Mouse (Mus musculus) MEL (cell line): ENCODE results near the gene Brpf1. TPM values are rescaled to one million over a fixed set of nuclear protein-coding genes. Genes with fewer than 3 reads are reported as not detected.

Experiments
- DNase-seq: peaks from one replicate; pipeline ENCODE4 v3.0.0; 2011; ENCODE audit warnings: low read depth, low spot score
- H3K27ac ChIP-seq: 2 replicates; pipeline ENCODE4 v1.5.1; 2012; ENCODE audit warnings: low read depth, mild to moderate bottlenecking, control low read depth, low read length, moderate library complexity; ENCODE audit not compliant: control insufficient read depth
- H3K27me3 ChIP-seq, 2 experiments: fragments of 150-350 bp in 1 of 2; sonication (generic) in 1 of 2; 2 replicates each; pipeline ENCODE4 v1.6.1; 2012; ENCODE audit warnings: low read length in 2 of 2, mild to moderate bottlenecking in 2 of 2, improper control_type of control experiment in 1 of 2, moderate library complexity in 1 of 2; ENCODE audit not compliant: insufficient read depth in 2 of 2, control insufficient read depth in 1 of 2
- H3K36me3 ChIP-seq, 2 experiments: 2 replicates each; pipeline ENCODE4 v1.6.1; 2012 to 2014; ENCODE audit warnings: low read length in 2 of 2, improper control_type of control experiment in 1 of 2, inconsistent platforms in 1 of 2, mild to moderate bottlenecking in 1 of 2; ENCODE audit not compliant: insufficient read depth in 2 of 2, control insufficient read depth in 1 of 2
- H3K4me1 ChIP-seq, 2 experiments: fragments of 150-350 bp in 1 of 2; sonication (generic) in 1 of 2; 2 replicates each; pipeline ENCODE4 v1.6.1; 2012; ENCODE audit warnings: low read length in 2 of 2, improper control_type of control experiment in 1 of 2, mild to moderate bottlenecking in 1 of 2; ENCODE audit not compliant: insufficient read depth in 2 of 2, control insufficient read depth in 1 of 2
- H3K4me3 ChIP-seq, 2 experiments: fragments of 150-350 bp in 1 of 2; sonication (generic) in 1 of 2; 2 replicates each; pipeline ENCODE4 v1.5.1; 2012; ENCODE audit warnings: low read depth in 2 of 2, low read length in 2 of 2, mild to moderate bottlenecking in 2 of 2, moderate library complexity in 2 of 2, control low read depth in 1 of 2, improper control_type of control experiment in 1 of 2; ENCODE audit not compliant: control insufficient read depth in 1 of 2, insufficient read depth in 1 of 2
- H3K79me2 ChIP-seq: 2 replicates; pipeline ENCODE4 v1.6.1; 2012; ENCODE audit warnings: mild to moderate bottlenecking, low read length, moderate library complexity; ENCODE audit not compliant: control insufficient read depth, poor library complexity, insufficient read depth
- H3K9ac ChIP-seq: 2 replicates; pipeline ENCODE4 v1.6.1; 2012; ENCODE audit warnings: low read depth, mild to moderate bottlenecking, control low read depth, low read length, moderate library complexity; ENCODE audit not compliant: control insufficient read depth, poor library complexity, severe bottlenecking
- H3K9me3 ChIP-seq: fragments of 150-350 bp; sonication (generic); replicated peaks from 2 replicates; pipeline ENCODE4 v1.6.1; 2012; ENCODE audit warnings: mild to moderate bottlenecking, low read length, improper control_type of control experiment, moderate library complexity; ENCODE audit not compliant: insufficient read depth
- CHD1 ChIP-seq: IDR thresholded peaks from 2 replicates; pipeline ENCODE4 v1.6.1; 2012; ENCODE audit warnings: low read depth, mild to moderate bottlenecking, inconsistent platforms, low read length, improper control_type of control experiment
- CHD2 ChIP-seq: IDR thresholded peaks from 2 replicates; pipeline ENCODE4 v1.6.1; 2011; ENCODE audit warnings: low read length, improper control_type of control experiment
- CTCF ChIP-seq, 3 experiments: IDR thresholded peaks in 2 of 3; conservative IDR thresholded peaks in 1 of 3; 2 replicates each; pipeline ENCODE4 v1.5.1; 2011 to 2012; ENCODE audit warnings: low read length in 3 of 3, low read depth in 2 of 3, mild to moderate bottlenecking in 2 of 3, improper control_type of control experiment in 1 of 3, inconsistent platforms in 1 of 3, mixed read lengths in 1 of 3, moderate library complexity in 1 of 3; ENCODE audit not compliant: control insufficient read depth in 1 of 3, insufficient read depth in 1 of 3, poor library complexity in 1 of 3, severe bottlenecking in 1 of 3
- E2F4 ChIP-seq: IDR thresholded peaks from 2 replicates; pipeline ENCODE4 v1.6.1; 2011; ENCODE audit warnings: low read depth, low read length, improper control_type of control experiment, borderline replicate concordance
- EP300 ChIP-seq, 2 experiments: IDR thresholded peaks; 2 replicates each; pipeline ENCODE4 v1.6.1; 2011; ENCODE audit warnings: improper control_type of control experiment in 2 of 2, low read length in 2 of 2, low read depth in 1 of 2, mild to moderate bottlenecking in 1 of 2
- JUND ChIP-seq: IDR thresholded peaks from 2 replicates; pipeline ENCODE4 v1.6.1; 2011; ENCODE audit warnings: low read depth, mild to moderate bottlenecking, improper control_type of control experiment, low read length
- MAFK ChIP-seq: IDR thresholded peaks from 2 replicates; pipeline ENCODE4 v1.6.1; 2011; ENCODE audit warnings: low read depth, mild to moderate bottlenecking, low read length, improper control_type of control experiment, borderline replicate concordance
- MAX ChIP-seq: IDR thresholded peaks from 2 replicates; pipeline ENCODE4 v1.6.1; 2011; ENCODE audit warnings: low read length, improper control_type of control experiment
- MAZ ChIP-seq: IDR thresholded peaks from 2 replicates; pipeline ENCODE4 v1.6.1; 2012; ENCODE audit warnings: low read depth, mild to moderate bottlenecking, inconsistent platforms, low read length, improper control_type of control experiment
- MEF2A ChIP-seq: IDR thresholded peaks from 2 replicates; pipeline ENCODE4 v1.6.1; 2014; ENCODE audit warnings: low read depth, mild to moderate bottlenecking, inconsistent platforms, low read length, improper control_type of control experiment; ENCODE audit not compliant: poor library complexity, insufficient replicate concordance, severe bottlenecking; ENCODE audit errors: extremely low read depth
- MXI1 ChIP-seq: IDR thresholded peaks from 2 replicates; pipeline ENCODE4 v1.6.1; 2011; ENCODE audit warnings: mild to moderate bottlenecking, low read depth, low read length, improper control_type of control experiment
- MYC ChIP-seq: IDR thresholded peaks from 2 replicates; pipeline ENCODE4 v1.6.1; 2011; ENCODE audit warnings: low read depth, mild to moderate bottlenecking, low read length, improper control_type of control experiment, moderate library complexity
- NRF1 ChIP-seq: IDR thresholded peaks from 2 replicates; pipeline ENCODE4 v1.6.1; 2014; ENCODE audit warnings: low read depth, mild to moderate bottlenecking, inconsistent platforms, low read length, improper control_type of control experiment, moderate library complexity; ENCODE audit not compliant: poor library complexity, insufficient read depth, severe bottlenecking
- POLR2AphosphoS2 ChIP-seq: IDR thresholded peaks from 2 replicates; pipeline ENCODE4 v1.6.1; 2011; ENCODE audit warnings: low read length, improper control_type of control experiment
- RCOR1 ChIP-seq: IDR thresholded peaks from 2 replicates; pipeline ENCODE4 v1.6.1; 2012; ENCODE audit warnings: low read depth, mild to moderate bottlenecking, inconsistent platforms, low read length, improper control_type of control experiment
- SMC3 ChIP-seq: IDR thresholded peaks from 2 replicates; pipeline ENCODE4 v1.6.1; 2011; ENCODE audit warnings: low read depth, low read length, improper control_type of control experiment
- TAL1 ChIP-seq: IDR thresholded peaks from 2 replicates; pipeline ENCODE4 v1.6.1; 2012; ENCODE audit warnings: mild to moderate bottlenecking, inconsistent platforms, low read length, moderate library complexity, mixed read lengths
- TCF12 ChIP-seq: IDR thresholded peaks from 2 replicates; pipeline ENCODE4 v1.6.1; 2014; ENCODE audit warnings: low read depth, mild to moderate bottlenecking, inconsistent platforms, low read length, improper control_type of control experiment, moderate library complexity
- USF1 ChIP-seq: IDR thresholded peaks from 2 replicates; pipeline ENCODE4 v1.6.1; 2014; ENCODE audit warnings: low read depth, mild to moderate bottlenecking, inconsistent platforms, low read length, improper control_type of control experiment, moderate library complexity
- USF2 ChIP-seq, 2 experiments: IDR thresholded peaks; 2 replicates each; pipeline ENCODE4 v1.6.1; 2011 to 2012; ENCODE audit warnings: improper control_type of control experiment in 2 of 2, low read length in 2 of 2, borderline replicate concordance in 1 of 2, inconsistent platforms in 1 of 2, low read depth in 1 of 2, mild to moderate bottlenecking in 1 of 2; ENCODE audit not compliant: insufficient read depth in 1 of 2
- ZC3H11A ChIP-seq: IDR thresholded peaks from 2 replicates; pipeline ENCODE4 v1.6.1; 2012; ENCODE audit warnings: low read depth, mild to moderate bottlenecking, inconsistent platforms, low read length, improper control_type of control experiment
- ZKSCAN1 ChIP-seq: IDR thresholded peaks from 2 replicates; pipeline ENCODE4 v1.6.1; 2012; ENCODE audit warnings: low read depth, mild to moderate bottlenecking, inconsistent platforms, low read length, improper control_type of control experiment, moderate library complexity
- polyA plus RNA-seq, 2 experiments: library from polyadenylated mRNA; stranded (reverse) in 1 of 2; unstranded in 1 of 2; fragments of >175 nt in 1 of 2; fragments of >200 nt in 1 of 2; gene quantifications; 2 replicates each; pipeline versions ENCODE4 v1.2.1 to v1.2.4; 2012; ENCODE audit warnings: low replicate concordance in 2 of 2, low read depth in 1 of 2; ENCODE audit not compliant: insufficient read length in 2 of 2, insufficient read depth in 1 of 2, missing spikeins in 1 of 2
- total RNA-seq: library from RNA; depleted of rRNA; stranded (reverse); fragments of 300-350 nt; gene quantifications from 2 replicates; pipeline ENCODE4 v1.2.3, GENCODE M21; 2012

Gene Brpf1
- total and polyA plus RNA-seq, 3 experiments = 32.6 to 46.8 (median 44.9) TPM

- Histone ChIP-seq H3K36me3 (no peaks in the 10 kb centered on the region; a peak in 1 of 4 replicates), H3K27ac (no peak overlapping the region), H3K4me1 (no peaks in the 10 kb centered on the region), H3K9ac (no peak overlapping the region), H3K9me3 (no peaks in the 10 kb centered on the region), H3K79me2 (no peaks in the 10 kb centered on the region), H3K27me3 (no peaks in the 10 kb centered on the region), H3K4me3 (no peak overlapping the region)
- no peak for DNase-seq
- TF ChIP-seq RCOR1 (no peak), JUND (no peak), SMC3 (no peak), CHD2 (no peak), TAL1 (no peak), MXI1 (no peak), MEF2A (no peak), MYC (no peak), USF1 (no peak), MAX (no peak), CHD1 (no peak), ZC3H11A (no peak), E2F4 (no peak), NRF1 (no peak), CTCF (IDR thresholded peaks at IDR 0.05 in 2 of 3, conservative IDR thresholded peaks at IDR 0.05 in 1 of 3; ENCODE audit: control insufficient read depth in 1 of 3, insufficient read depth in 1 of 3, low read depth in 2 of 3, low read length in 3 of 3, poor library complexity in 1 of 3, severe bottlenecking in 1 of 3) (no peak), MAZ (no peak)
These were observed 63.4 kb downstream of the Brpf1 start for GRCm38 (mm10) chr6:113370194-113370929.

DNA sequence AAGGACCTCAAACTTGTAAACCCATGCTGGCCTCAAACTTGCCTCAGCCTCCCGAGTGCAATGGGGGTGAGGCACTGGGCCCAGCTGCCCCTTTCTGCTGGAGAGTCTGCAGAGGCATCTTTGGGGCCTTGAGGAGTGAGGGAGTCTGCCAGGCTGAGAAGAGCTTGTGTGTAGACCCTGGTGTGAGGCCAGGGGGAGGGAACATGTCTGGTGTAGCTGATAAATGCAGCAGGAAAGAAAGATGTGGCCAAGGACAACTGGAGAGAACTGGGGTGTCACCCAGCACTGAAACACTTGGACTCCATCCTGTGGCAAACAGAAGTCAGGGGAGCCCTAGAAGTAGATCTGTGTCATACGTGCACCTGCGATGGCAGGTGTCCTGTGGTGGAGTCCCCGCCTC, 66.6 kb downstream of the Brpf1 start:
- peaks cover 0 to 6% of the 10 kb centered on the region in 2 experiments; a peak in 2 of 4 replicates for H3K4me1 ChIP-seq
- no peak overlapping the region for H3K9ac ChIP-seq
- H3K27ac ChIP-seq = no peak overlapping the region
- no peaks in the 10 kb centered on the region for H3K9me3 ChIP-seq
- no peak overlapping the region for H3K4me3 ChIP-seq
- TF ChIP-seq USF2 (IDR thresholded peaks at IDR 0.05; ENCODE audit: borderline replicate concordance in 1 of 2, insufficient read depth in 1 of 2, low read depth in 1 of 2, low read length in 2 of 2) = no peak
- TF ChIP-seq SMC3 = 0 out of 2 replicates have a peak, but pooled peaks have one; percentile 3
- TF ChIP-seq ZKSCAN1 = no peak
- no peak for TF ChIP-seq POLR2AphosphoS2
- no peak for TF ChIP-seq MAFK
- 0 out of 4 replicates have a peak, but pooled peaks of 1 of the 2 experiments have one; percentile 10 for TF ChIP-seq EP300 (IDR thresholded peaks at IDR 0.05; ENCODE audit: low read depth in 1 of 2, low read length in 2 of 2)
- 0 out of 2 replicates have a peak, but pooled peaks have one; percentile 19 for TF ChIP-seq TCF12
- TF ChIP-seq CTCF (IDR thresholded peaks at IDR 0.05 in 2 of 3, conservative IDR thresholded peaks at IDR 0.05 in 1 of 3; ENCODE audit: control insufficient read depth in 1 of 3, insufficient read depth in 1 of 3, low read depth in 2 of 3, low read length in 3 of 3, poor library complexity in 1 of 3, severe bottlenecking in 1 of 3) = no peak
- peak; percentile 21; the same call in 1 of the 2 replicates for TF ChIP-seq TAL1
- TF ChIP-seq RCOR1 = no peak
- peaks cover 8% of the 10 kb centered on the region for H3K79me2 ChIP-seq
- no peaks in the 10 kb centered on the region for H3K27me3 ChIP-seq
- DNase-seq = peak; percentile 30
- H3K36me3 ChIP-seq = peaks cover 0 to 4% of the 10 kb centered on the region in 2 experiments; a peak in 2 of 4 replicates
